Mouse (Mus musculus) megakaryocyte, embryonic 14.5 days (primary cell): ENCODE data around the gene Tnfsf13b.

Experiments
- FLI1 ChIP-seq: IDR thresholded peaks from 2 replicates; pipeline ENCODE4 v1.6.1; 2012; ENCODE audit warnings: low read length, inconsistent platforms, mixed read lengths
- GATA1 ChIP-seq: IDR thresholded peaks from 3 replicates; pipeline ENCODE4 v1.6.1; 2012; ENCODE audit warnings: mixed read lengths, low read length, inconsistent platforms, borderline replicate concordance

- no peak for TF ChIP-seq GATA1
- no peak for TF ChIP-seq FLI1
Measured at GRCm38 (mm10) chr8:10072347-10072746, 66.1 kb downstream of the Tnfsf13b start.
